ENCODE assay signal across 16 mouse cellular contexts in the genomic region with DNA sequence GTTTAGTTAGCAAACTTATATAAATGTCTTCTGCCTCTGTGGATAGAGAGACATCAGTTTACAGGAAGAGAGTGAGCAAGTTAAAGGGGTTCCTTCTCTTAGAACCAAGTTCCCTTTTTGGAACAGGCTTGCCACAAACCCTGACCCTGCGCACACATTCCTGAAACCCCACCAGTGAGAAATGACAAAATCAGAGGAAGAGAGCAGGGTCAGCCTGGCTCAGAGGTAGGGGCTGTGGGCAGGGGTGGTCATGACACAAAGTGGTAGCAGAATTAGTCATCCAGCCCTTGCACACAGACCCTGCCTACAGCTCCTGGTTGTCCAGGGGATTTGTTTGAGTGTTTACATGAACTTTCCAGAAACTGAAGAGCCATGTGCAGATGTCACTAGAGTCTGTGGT. TPM values are rescaled to one million over a fixed set of nuclear protein-coding genes. Genes with fewer than 3 reads are reported as not detected.
A peak's percentile ranks its signal among the peaks of the same experiment; 100 is the strongest.
DNase-seq lines count a peak whose midpoint lies in the region; TF ChIP-seq lines count a peak whose summit lies in the region.
"Had no signal": no experiment of that assay in that cellular context is flagged by ENCODE, and none has a peak within 500 bp of the region (broad histone marks: within the 10 kb centered on the region; RNA-seq: fewer than 3 reads in every experiment).

No protein-coding gene starts in this region.

- TF ChIP-seq CTCF in spleen, adult 2 months (IDR thresholded peaks at IDR 0.05; ENCODE audit: extremely low read depth, insufficient read depth, insufficient read length, insufficient replicate concordance), result no peak

- H3K4me3 ChIP-seq in spleen, adult 2 months (ENCODE audit: extremely low read depth, insufficient read depth, insufficient read length), result no peak overlapping the region
- H3K4me3 ChIP-seq: hindbrain, embryonic 15.5 days; kidney, embryonic 15.5 days; left cerebral cortex, adult 2 months; liver, embryonic 13.5 days had no signal

- peaks cover 7% of the 10 kb centered on the region; the same call in 1 of the 2 replicates for H3K4me1 ChIP-seq in spleen, adult 2 months (ENCODE audit: control insufficient read depth, insufficient read depth, insufficient read length)
- H3K4me1 ChIP-seq: hindbrain, embryonic 15.5 days had no signal

- H3K27ac ChIP-seq in spleen, adult 2 months (ENCODE audit: insufficient read depth, low read length), result 0 out of 2 replicates have a peak overlapping the region, but pooled peaks have one; percentile 9
- H3K27ac ChIP-seq: hindbrain, embryonic 15.5 days; left cerebral cortex, adult 2 months; liver, embryonic 13.5 days had no signal

- TF ChIP-seq POLR2A in spleen, adult 2 months (IDR thresholded peaks at IDR 0.05; ENCODE audit: low read depth, low read length), result no peak

- no peaks in the 10 kb centered on the region for H3K27me3 ChIP-seq in spleen, adult 2 months (ENCODE audit: control insufficient read depth, insufficient read depth, low read length)
- H3K27me3 ChIP-seq: hindbrain, embryonic 15.5 days; kidney, embryonic 15.5 days; liver, embryonic 13.5 days had no signal

- DNase-seq in heart, adult 11 months, result peak; percentile 90
- DNase-seq in heart, postnatal 10 days, result no peak
- DNase-seq in spleen, adult 2 months (ENCODE audit: low read depth in 1 of 2, low spot score in 2 of 2), result no peak
- DNase-seq in spleen, postnatal 14 days (ENCODE audit: low spot score in 2 of 2), result no peak
- DNase-seq in lung, postnatal 36 days, result peak; percentile 57
- no peak for DNase-seq in right cerebral cortex, adult 2 months (ENCODE audit: low spot score in 2 of 2)
- no peak for DNase-seq in Muller cell, postnatal 12 days (ENCODE audit: inconsistent ontology term)
- DNase-seq in cerebellum, postnatal 14 days, result no peak
- DNase-seq: adrenal gland, postnatal 36 days; cerebellum, adult 11 months; gastrocnemius, postnatal 14 days; liver, embryonic 13.5 days; right cerebral cortex, postnatal 25 days had no signal

- WGBS in spleen, adult 2 months, result 35% methylated on average over 1 of the region's 1 CpGs

- intact Hi-C loops in heart, postnatal 10 days (cut with DNase I), result no loop called here

- no peaks in the 10 kb centered on the region for H3K36me3 ChIP-seq in spleen, adult 2 months (ENCODE audit: control insufficient read depth, insufficient read depth, low read length)
- H3K36me3 ChIP-seq: hindbrain, embryonic 15.5 days; kidney, embryonic 15.5 days; liver, embryonic 13.5 days had no signal

RNA-seq across cellular contexts. Expression of gene Mmp19, which starts 10.5 kb away (rescaled TPM):
- total RNA-seq in heart, postnatal 10 days (2021), result 1 to 10 TPM; 3.4 to 5.4 TPM
- 1.7 and 1.8 TPM in 2 replicates for polyA plus RNA-seq in spleen, adult 2 months (2012; rRNA removed)

RNA-seq across cellular contexts. Expression of gene Dnajc14, which starts 23.7 kb away (rescaled TPM):
- total RNA-seq in heart, postnatal 10 days (2021), result 10 to 100 TPM; 49.1 to 52.0 TPM
- 9.1 and 9.4 TPM in 2 replicates for polyA plus RNA-seq in spleen, adult 2 months (2012; rRNA removed)

RNA-seq across cellular contexts. Expression of gene Tmem198b, which starts 24.0 kb away (rescaled TPM):
- 10 to 100 TPM; 12.7 to 13.3 TPM for total RNA-seq in heart, postnatal 10 days (2021)
- 10.8 and 11.6 TPM in 2 replicates for polyA plus RNA-seq in spleen, adult 2 months (2012; rRNA removed)

RNA-seq across cellular contexts. Expression of gene Pym1, which starts 32.5 kb away (rescaled TPM):
- total RNA-seq in heart, postnatal 10 days (2021), result 10 to 100 TPM; 14.5 to 18.4 TPM
- 31.7 and 34.7 TPM in 2 replicates for polyA plus RNA-seq in spleen, adult 2 months (2012; rRNA removed)

RNA-seq across cellular contexts. Expression of gene Dgka, which starts 35.5 kb away (rescaled TPM):
- 10 to 100 TPM; 10.3 to 11.9 TPM for total RNA-seq in heart, postnatal 10 days (2021)
- 124 and 126 TPM in 2 replicates for polyA plus RNA-seq in spleen, adult 2 months (2012; rRNA removed)

Comparison
In these comparisons a context has a peak if more than half of its experiments do, and no peak if none do; other contexts are left out.
1. DNase-seq: peak in heart, adult 11 months (single experiment) and lung, postnatal 36 days (single experiment); none in heart, postnatal 10 days (0 of 2), spleen, adult 2 months (0 of 2), spleen, postnatal 14 days (0 of 2), right cerebral cortex, adult 2 months (0 of 2), Muller cell, postnatal 12 days (single experiment) and cerebellum, postnatal 14 days (0 of 2).